Mouse (Mus musculus) heart, adult 2 months (tissue): ENCODE data around the gene Clip1.
"Not testable (repeated sequence)": the region's sequence is repeated elsewhere in the genome, so short reads cannot be mapped to it uniquely, and the experiment has no call there.

Experiments used
- CTCF ChIP-seq: fragments of 200-600 bp; IDR thresholded peaks from 2 replicates; pipeline ENCODE4 v1.8.1; 2022; ENCODE audit warnings: antibody characterized with exemption, mild to moderate bottlenecking, moderate library complexity
- EP300 ChIP-seq: fragments of 200-500 bp; IDR thresholded peaks from 2 replicates; pipeline ENCODE4 v1.6.1; 2011; ENCODE audit warnings: low read depth, low read length, control low read depth; ENCODE audit not compliant: insufficient read depth
- POLR2A ChIP-seq: fragments of 200-500 bp; IDR thresholded peaks from 2 replicates; pipeline ENCODE4 v1.6.1; 2011; ENCODE audit warnings: mild to moderate bottlenecking, low read depth, low read length, control low read depth; ENCODE audit not compliant: insufficient read depth

GRCm38 (mm10) chr5:123723816-123724215 lies 39.4 kb upstream of the Clip1 start:
- TF ChIP-seq CTCF, POLR2A, EP300: not testable (repeated sequence)
